Mouse (Mus musculus) heart, postnatal 4 days (tissue): ENCODE results near the gene Plppr2. TPM values are rescaled to one million over a fixed set of nuclear protein-coding genes. Genes with fewer than 3 reads are reported as not detected.

Experiments
- DNase-seq: peaks from one replicate; pipeline ENCODE4 v3.0.0; 2021
- total RNA-seq, 2 experiments: library from RNA; stranded (reverse); gene quantifications; 2 replicates each; pipeline ENCODE4 v1.2.3; 2021

The Plppr2 gene
- 1 to 10 TPM; 3.0 to 3.1 TPM for total RNA-seq

DNA sequence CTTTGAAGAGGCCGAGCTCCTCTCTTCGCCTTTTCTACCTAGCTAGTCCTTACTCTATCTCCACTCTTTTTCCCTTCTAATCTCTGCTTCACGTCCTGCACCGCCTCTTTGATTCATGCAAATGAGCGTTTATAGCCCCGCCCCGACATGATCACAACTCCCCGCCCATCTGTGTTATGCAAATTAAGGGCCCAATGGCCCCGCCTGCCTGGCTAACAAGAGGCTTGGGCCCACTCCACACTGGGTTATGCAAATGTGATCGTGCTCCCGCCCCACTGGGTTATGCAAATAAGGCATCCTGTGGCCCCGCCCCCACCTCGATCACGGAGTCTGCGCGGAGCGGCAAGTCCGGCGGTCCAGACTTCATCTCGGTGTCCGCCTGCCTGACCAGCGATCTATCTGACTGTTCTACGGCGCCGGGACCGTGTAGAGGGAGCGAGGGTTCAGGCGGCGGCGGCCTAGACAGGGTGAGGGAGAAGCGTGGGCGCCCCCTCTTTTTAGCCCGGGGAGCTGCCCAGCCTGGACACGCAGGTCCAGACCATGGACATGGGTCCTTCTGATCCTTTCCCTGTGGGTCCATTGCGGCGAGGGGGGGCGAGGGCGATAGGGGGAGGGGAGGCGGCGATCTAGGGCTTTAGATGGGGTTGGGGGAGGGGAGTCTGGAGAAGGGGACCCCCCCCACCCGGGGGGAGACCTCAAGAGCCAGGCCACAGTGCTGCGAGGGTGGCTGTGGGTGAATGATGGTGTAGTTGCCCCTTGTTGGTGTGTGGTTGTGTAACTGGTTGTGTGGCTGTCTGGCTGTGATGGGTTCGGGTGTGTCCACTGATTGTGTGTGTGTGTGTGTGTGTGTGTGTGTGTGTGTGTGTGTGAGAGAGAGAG is at the start of gene Plppr2:
Gene Plppr2 (plus strand): TSS at position 342 of the 879 bp plus-strand sequence.
- DNase-seq = peak; percentile 96

DNA sequence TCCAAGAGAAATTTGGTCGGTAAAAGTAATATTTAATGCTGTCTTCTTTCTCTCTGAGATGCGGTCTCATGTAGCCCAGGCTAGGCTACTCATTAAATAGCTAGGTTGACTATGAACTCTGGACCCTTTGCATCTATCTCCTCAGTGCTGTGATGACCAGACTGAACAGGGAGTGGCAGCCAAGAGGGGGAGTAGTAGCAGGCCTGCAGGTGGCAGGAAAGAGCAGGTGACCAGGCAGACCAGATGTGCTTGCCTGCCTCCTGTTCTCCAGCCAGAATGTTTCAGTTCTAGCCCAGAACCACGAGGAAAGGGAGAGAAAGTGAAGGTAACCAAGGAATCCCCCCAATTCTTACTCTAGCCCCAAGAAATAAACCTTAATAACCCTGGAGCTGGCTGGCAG is 47.6 kb upstream of the Plppr2 start:
- DNase-seq = no peak

DNA sequence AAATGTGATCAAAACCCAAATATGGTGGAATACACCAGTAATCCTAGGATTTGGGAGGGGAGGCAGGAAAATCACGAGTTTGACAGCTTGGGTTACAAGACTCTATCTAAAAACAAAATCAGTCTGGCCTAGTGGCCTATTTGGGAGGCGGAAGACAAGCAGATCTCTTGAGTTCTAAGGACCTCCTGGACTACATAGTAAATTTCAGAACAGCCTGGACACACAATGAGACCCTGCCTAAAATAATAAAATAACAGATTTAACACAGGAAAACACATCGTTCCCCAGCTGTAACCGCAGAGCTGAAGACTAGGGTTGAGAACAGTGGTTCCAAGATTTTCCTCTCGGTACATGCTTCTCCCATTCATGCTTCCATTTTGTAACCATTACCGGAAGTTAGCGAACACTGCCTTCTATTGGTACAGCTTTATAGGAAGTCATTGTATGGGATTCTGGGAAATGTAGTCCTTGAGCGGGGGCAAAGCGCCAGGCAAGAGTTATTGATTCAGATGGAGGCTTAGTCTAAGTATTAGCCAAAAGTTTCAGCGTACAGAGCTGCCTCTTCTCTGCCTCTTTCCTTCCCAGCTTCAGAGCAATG is 35.5 kb upstream of the Plppr2 start:
- peak; percentile 71 for DNase-seq

DNA sequence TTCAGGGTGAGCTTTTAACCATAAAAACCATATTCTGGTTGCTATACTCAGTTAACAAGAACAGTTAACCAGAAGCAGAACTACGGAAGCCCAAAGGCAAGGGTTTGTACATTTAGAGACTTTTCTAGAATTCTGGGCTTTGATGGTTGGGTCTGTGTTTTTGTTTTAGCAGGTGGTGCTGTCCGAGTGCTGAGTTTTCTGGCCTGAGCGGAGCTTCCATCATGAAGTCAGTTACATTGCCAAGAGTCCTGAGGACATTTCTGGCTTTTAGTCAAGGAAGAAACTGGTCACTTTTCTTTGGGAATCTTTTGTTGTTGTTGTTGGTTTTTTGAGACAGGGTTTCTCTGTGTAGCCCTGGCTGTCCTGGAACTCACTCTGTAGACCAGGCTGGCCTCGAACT is 32.8 kb upstream of the Plppr2 start:
- no peak for DNase-seq

DNA sequence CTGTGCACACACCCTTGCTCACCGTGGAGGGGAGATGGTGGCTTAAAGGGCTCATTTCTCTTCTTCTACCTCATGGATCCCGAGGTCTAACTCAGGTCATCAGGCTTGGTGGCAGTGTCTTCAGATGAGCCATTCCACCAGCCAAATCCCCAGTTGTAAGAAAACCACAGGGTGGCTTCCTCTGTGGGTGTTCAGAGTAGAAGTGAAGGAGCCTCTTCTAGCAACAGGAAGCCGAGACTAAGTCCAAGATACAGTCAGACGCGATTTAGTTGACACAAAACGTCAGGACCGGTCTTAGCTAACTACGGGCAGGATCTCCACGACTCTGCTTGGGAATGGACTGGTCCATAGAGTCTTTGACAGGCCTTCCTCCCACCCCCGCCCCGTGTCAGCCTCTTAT is 28.6 kb upstream of the Plppr2 start:
- no peak for DNase-seq

DNA sequence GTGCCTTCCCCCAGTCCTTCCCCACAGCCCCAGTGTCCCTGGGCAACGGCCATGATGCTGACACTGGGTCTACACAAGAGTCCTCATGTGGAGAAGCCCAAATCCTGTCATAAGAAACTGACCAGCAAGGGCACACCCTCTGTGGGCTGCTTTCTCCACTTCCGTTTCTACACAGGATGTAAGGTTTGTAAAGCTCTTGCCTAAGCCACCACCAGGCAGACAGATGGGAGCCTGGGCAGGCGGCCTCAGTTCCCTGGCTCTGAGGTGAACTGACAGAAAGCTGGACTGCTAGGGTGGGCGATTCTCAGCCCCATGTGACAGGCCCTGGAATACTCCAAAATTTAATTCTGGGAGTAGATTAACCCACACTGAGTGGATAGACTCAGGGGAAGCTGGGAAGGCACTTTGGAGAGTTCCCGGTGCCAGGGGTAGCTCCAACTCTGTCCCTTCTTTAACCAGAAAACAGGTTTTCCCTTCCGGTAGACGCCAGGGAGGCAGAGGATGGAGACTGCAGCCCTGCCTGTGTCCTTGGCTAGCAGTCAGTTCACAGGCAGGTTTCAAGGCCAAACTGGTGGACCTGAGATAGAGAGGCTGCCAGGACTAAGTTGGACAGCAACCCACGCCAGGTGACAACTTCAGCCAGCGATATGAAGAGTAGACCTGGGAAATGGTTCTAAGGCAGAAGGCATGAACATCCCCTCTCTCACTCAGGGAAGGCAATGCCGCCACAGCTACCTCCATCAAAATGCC is 27.2 kb upstream of the Plppr2 start:
- no peak for DNase-seq

DNA sequence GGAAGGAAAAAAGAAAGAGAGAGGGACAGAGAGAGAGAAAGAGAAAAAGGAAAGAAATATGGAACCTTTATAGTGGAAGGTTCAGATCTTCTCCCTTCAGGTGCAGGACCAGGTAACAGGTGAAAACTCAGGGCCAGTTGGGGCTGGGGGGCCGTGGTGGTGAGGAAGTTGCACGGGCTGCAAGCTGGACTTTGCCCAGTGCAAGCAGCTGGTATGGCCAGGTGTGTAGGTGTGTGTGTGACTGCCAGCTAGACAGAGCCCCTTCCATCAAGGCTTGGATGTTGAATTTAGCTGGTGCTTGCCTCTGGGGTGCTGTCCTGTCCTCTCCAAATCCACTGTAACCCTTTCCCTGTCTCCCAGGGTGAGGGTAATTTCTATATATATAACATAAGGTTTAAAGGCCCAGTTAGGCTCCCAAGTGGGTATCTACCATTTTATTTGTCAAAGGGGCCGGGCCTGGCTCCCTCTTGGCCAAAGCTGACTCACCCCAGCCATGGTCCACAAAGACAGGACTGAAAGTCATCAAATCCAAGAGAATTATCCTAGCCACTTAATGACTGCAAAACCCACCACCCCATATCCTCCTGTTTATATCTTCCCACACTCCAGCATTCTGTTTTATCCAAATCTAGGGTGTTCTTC is 19.9 kb upstream of the Plppr2 start:
- no peak for DNase-seq

DNA sequence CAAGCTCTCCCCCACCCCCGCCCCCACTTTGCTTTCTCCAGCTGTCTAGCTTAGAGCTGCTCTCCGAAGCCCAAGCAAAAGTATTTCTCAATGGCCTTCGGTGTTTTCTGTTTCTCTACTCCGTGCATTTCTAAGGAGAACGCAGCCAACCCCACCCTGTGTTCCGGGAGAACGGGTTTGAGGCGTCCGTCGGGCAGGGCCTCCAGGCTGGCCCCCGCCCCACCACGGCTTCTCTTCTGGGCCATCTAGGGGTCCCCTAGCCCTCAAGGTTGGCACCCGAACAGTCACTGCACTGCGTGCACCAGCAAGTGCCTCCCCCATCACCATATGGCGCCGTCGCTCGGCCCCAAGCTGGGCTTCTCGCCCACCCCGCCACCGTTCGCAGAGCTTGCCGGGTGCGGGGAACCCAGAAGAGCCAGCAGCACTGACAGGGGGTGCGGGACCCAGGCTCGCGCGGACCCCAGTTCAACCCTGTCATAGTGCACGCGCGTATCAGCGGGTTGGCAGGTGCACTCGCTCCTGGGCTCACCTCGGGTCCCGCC is 19.3 kb upstream of the Plppr2 start:
- peak; percentile 27 for DNase-seq

DNA sequence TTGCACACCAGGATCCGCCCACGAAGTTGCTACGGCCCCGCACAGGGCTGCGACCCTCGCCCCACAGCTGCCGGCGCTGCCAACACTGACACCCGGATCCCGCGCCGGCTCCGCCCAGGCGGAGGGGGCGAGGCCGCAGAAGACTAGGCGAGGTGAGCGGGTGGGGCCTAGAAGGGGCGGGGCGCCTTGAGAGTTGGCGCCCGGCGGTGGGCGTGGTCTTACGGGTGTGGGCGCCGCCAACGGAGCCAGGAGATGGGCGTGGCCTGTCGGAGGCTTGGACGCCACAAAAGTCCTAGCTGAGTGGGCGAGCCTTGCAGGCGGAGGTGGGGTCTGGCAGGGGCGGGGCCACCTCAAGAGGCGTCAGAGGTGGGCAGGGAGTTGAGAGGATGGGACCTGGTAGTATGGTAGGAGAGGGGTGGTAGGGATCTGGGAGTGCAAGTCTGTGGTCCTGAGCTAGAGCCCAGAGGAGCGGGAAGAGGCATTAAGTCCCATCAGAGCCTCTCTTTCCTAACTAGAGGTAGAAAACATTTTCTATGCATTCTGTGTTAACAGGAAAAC is 18.7 kb upstream of the Plppr2 start, which contains the start of gene Rab3d:
Gene Rab3d (minus strand): TSS at position 158 of the 558 bp plus-strand sequence.
- peak; percentile 96 for DNase-seq

DNA sequence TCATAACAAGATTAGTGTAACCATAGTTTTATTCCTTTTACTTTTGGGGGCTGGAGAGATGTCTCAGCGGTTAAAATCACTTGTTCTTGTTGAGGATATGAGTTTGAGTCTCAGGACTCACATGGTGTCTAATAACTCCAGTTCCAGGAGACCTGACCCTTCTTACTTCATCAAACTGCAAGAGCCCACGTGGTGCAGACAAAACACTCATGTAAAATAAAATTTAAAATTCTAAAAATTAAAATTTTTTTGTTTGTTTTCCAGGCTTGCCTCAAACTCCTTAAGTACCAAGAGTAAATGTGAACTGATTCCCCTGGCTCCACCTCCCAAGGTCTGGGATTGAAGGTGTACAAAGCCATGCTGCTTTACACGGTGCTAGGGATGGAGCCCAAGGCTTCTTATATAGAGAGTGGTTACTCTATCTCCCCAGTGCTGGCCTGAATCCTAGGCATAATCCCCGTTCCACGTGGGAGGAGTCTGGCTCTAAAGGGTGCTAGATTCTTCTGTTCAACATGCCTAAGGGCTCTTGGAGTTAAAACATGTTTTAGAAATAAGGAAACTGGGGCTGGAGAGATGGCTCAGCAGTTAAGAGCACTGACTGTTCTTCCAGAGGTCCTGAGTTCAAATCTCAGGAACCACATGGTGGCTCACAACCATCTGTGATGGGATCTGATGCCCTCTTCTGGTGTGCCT is 18.0 kb upstream of the Plppr2 start:
- no peak for DNase-seq

DNA sequence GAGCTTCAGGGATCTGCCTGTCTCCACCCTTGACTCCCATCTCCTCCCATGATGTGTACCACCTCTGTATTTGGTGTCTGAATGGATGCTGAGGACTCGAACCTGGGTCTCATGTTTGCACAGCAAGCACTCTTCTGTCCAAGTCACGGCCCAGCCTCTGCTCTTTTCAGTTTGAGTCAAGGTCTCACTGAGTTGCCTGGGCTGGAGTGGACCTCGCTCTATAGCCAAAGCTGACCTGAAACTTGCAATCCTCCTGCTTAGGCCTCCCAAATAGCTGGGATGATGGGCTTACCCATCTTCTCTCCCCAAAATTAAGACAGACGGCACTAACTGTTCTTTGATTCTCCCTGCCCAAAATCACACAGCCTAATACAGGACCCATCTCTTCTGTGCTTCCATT is 13.8 kb upstream of the Plppr2 start:
- no peak for DNase-seq

DNA sequence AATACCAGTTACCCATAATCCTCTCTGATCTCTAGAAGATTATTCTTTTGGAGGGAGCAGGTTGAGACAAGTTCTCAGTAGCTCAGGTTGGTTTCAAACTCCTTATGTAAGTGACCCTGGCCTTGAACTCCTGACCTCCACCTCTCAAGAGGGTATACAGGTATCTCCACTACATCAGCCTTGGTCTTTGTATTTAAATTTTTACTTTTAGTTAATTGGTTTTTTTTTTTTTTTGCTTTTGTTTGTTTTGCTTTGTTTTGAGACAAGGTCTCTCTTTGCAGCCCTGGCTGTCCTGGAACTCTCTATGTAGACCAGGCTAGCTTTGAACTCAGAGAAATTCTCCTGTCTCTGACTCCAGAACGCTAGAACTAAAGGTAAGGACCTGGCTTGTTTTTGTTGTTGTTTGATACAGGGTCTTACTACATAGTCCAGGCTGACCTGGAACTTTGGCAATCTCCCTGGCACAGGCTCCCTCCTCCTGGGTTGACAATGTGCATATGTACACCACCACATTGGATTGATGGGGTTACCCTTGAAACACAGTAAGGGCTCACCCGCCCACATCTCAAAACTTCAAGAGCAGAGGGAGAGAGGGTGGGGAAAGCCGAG is 13.2 kb upstream of the Plppr2 start:
- no peak for DNase-seq

DNA sequence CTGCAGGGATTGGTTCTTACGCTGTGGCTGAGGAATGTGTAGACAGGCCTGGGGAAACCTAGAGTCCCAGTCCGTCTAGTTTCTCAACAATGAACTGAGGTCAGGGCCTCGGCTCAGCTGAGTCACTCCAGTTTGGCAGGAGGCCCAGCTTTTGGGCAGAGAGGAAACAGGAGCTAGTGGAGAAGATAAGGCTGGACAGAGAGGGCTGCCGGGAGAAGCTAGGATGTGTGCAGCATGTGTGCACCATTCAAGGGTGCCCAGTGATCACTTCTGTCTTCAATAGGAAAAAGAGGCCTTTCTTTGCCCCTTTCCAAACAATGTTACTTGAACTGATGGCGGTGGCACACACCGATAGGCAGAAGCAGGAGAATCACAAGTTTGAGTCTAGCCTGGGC is 12.7 kb upstream of the Plppr2 start:
- peak; percentile 95 for DNase-seq

DNA sequence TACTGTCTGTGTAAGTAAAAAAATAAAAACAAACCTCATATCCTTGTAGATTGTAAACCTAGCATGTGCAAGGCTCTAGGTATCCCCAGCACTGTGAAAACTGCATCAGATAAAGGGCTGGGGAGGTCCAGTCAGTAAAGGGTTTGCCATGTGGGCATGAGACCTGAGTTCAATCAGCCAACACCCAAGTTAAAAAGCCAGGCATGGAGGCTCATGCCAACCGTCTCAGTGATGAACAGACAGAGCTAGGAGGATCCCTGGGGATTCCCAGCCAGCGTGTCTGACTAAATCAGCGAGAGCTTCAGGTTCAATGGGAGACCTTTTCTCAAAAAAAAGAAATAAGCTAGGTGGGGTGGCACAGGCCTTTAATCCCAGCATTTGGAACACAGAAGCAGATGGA is 11.8 kb upstream of the Plppr2 start:
- DNase-seq = no peak

DNA sequence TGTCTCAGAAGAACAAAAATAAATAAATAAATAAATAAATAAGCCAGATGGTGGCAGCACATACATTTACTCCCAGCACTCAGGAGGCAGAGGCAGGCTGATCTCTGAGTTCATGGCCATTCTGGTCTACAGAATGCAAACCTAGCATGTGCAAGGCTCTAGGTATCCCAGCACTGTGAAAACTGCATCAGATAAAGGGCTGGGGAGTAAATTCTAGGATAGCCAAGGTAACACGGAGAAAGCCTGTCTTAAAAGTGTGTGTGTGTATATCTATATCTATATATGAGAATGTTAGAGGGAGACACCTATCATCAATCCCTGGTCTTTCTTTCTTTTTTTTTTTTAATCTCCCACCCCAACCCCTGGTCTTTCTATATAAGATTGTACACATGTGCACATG is 11.3 kb upstream of the Plppr2 start:
- DNase-seq = no peak

DNA sequence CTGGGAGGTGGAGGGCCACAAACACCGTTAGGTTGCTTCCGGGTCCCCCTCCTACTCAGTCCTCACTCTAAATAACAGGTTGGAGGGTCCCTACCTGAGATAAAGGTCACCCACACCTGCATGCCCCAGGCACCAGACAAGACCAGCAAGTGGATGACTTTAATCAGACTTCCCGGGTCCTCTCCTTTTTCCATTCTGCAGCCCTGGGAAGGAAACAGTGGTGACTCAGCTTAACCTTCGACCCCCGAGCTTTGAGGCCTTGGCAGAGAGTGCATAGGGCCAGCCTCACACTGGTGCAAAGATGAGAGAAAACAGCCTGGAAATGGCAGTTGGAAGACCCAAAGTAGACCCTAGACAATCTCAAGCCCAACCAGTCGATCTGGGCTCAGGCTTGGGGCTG is 10.7 kb upstream of the Plppr2 start:
- DNase-seq = no peak

DNA sequence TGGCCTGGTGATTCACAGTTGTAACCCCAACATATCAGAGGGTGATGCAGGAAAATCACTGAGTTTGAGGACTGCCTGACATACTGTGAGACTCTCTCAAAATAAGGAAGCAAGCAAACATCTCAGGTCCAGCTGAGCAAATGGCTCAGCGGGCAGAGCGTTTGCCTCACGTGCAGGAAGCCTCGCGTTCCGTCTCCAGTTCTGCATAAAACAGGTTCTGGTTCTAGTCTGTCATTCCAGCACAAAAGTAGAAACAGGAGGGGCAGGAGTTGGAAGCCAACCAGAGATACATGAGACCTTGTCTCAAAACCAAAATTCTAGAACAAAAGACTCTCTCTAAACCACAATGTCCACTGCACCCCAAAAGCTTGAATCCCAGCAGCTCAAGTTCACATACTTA is 10.0 kb upstream of the Plppr2 start:
- no peak for DNase-seq

DNA sequence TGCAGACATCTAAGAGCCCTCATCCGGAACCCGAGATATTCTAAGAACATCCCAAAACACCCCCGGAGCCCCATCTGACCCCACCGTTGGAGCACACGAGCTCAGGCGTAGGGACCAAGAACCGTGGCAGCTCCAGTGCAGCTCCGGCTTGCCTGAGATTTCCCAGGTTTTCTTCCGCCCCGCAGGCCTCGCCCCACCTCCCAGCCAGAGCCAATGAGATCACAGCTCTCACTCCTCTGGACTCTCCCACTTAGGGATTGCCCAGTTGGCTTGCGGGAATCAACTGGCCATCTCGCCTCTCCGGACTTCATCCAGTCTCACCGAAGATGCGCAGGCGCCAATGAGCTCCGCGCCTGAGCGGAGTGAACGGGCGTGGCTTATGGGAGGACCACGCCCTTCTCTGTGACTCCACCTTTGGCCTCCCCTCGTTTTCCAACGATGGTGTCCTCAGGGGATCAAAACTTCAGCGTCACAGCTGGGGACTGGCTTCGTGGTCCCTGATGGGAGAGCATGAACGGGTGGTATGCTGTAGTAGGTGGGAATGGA is 9.6 kb upstream of the Plppr2 start, which contains the start of the genes Ccdc159 and Tmem205:
Gene Ccdc159 (plus strand): TSS at position 264 of the 546 bp plus-strand sequence.
Gene Tmem205 (minus strand): TSS at position 349 of the 546 bp plus-strand sequence.
- peak; percentile 92 for DNase-seq

DNA sequence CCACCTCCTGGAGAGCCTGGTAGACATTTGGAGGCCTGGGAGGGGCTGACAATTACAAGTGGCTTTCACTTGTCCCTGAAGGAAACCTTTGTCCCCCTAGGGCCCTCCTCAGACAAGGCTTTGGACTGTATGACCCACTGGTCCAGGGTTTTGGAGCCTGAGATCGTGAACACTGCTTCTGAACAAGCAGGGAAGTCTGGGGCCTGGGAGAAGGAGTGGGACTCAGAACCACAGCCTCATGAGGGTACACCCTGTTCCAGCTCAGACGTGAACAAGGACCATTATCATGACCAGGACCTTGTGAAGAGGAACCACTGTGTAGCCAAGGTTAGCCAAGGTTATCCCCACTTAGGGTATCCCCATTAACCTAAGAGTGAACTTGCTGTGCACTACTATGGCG is 7.6 kb upstream of the Plppr2 start:
- DNase-seq = no peak

DNA sequence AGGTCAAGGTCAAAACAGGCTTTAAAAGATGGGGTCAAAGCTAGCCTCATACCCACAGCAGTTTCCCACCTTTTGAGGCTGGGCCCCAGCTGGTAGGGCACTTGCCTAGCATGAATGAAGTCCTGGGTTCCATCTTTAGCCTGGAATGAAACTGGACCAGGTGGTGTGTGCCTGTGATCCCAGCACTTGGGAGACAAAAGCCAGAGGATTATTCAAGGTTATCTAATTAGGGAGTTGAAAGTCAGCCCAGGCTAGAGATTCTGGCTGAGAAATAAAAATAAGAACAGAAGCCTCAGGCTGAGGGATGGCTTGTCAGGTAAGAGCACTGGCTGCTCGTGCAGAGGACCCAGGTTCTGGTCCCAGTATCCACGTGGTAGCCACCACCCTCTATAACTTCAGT is 4.8 kb upstream of the Plppr2 start:
- DNase-seq = no peak
